Mouse (Mus musculus): ENCODE measurements at regions not wholly inside any gene's neighbourhood (a gene's known extent, or its start where the extent isn't known, plus 50 kb on each side); places are given as distances from the start of the nearest gene placed in this dataset.

GRCm38 (mm10) chr3:54632731-54633130 is 59.9 kb upstream of the Supt20 start:
- TF ChIP-seq CTCF (IDR thresholded peaks at IDR 0.05; ENCODE audit: borderline replicate concordance, insufficient read depth, low read depth, low read length) (no peak), POLR2A (IDR thresholded peaks at IDR 0.05; ENCODE audit: borderline replicate concordance, insufficient read depth, low read length) (no peak)

Data from cerebellum, adult 2 months (tissue).